Mouse (Mus musculus) MEL (cell line): ENCODE results near the gene Fkbp9. TPM values are rescaled to one million over a fixed set of nuclear protein-coding genes. Genes with fewer than 3 reads are reported as not detected.
A peak's percentile ranks its signal among the peaks of the same experiment; 100 is the strongest.

Source experiments
- DNase-seq: peaks from one replicate; pipeline ENCODE4 v3.0.0; 2011; ENCODE audit warnings: low read depth, low spot score
- H3K27ac ChIP-seq: 2 replicates; pipeline ENCODE4 v1.5.1; 2012; ENCODE audit warnings: low read depth, mild to moderate bottlenecking, control low read depth, low read length, moderate library complexity; ENCODE audit not compliant: control insufficient read depth
- H3K27me3 ChIP-seq, 2 experiments: fragments of 150-350 bp in 1 of 2; sonication (generic) in 1 of 2; 2 replicates each; pipeline ENCODE4 v1.6.1; 2012; ENCODE audit warnings: low read length in 2 of 2, mild to moderate bottlenecking in 2 of 2, improper control_type of control experiment in 1 of 2, moderate library complexity in 1 of 2; ENCODE audit not compliant: insufficient read depth in 2 of 2, control insufficient read depth in 1 of 2
- H3K36me3 ChIP-seq, 2 experiments: 2 replicates each; pipeline ENCODE4 v1.6.1; 2012 to 2014; ENCODE audit warnings: low read length in 2 of 2, improper control_type of control experiment in 1 of 2, inconsistent platforms in 1 of 2, mild to moderate bottlenecking in 1 of 2; ENCODE audit not compliant: insufficient read depth in 2 of 2, control insufficient read depth in 1 of 2
- H3K4me1 ChIP-seq, 2 experiments: fragments of 150-350 bp in 1 of 2; sonication (generic) in 1 of 2; 2 replicates each; pipeline ENCODE4 v1.6.1; 2012; ENCODE audit warnings: low read length in 2 of 2, improper control_type of control experiment in 1 of 2, mild to moderate bottlenecking in 1 of 2; ENCODE audit not compliant: insufficient read depth in 2 of 2, control insufficient read depth in 1 of 2
- H3K4me3 ChIP-seq, 2 experiments: fragments of 150-350 bp in 1 of 2; sonication (generic) in 1 of 2; 2 replicates each; pipeline ENCODE4 v1.5.1; 2012; ENCODE audit warnings: low read depth in 2 of 2, low read length in 2 of 2, mild to moderate bottlenecking in 2 of 2, moderate library complexity in 2 of 2, control low read depth in 1 of 2, improper control_type of control experiment in 1 of 2; ENCODE audit not compliant: control insufficient read depth in 1 of 2, insufficient read depth in 1 of 2
- H3K79me2 ChIP-seq: 2 replicates; pipeline ENCODE4 v1.6.1; 2012; ENCODE audit warnings: mild to moderate bottlenecking, low read length, moderate library complexity; ENCODE audit not compliant: control insufficient read depth, poor library complexity, insufficient read depth
- H3K9ac ChIP-seq: 2 replicates; pipeline ENCODE4 v1.6.1; 2012; ENCODE audit warnings: low read depth, mild to moderate bottlenecking, control low read depth, low read length, moderate library complexity; ENCODE audit not compliant: control insufficient read depth, poor library complexity, severe bottlenecking
- H3K9me3 ChIP-seq: fragments of 150-350 bp; sonication (generic); replicated peaks from 2 replicates; pipeline ENCODE4 v1.6.1; 2012; ENCODE audit warnings: mild to moderate bottlenecking, low read length, improper control_type of control experiment, moderate library complexity; ENCODE audit not compliant: insufficient read depth
- BHLHE40 ChIP-seq: IDR thresholded peaks from 2 replicates; pipeline ENCODE4 v1.6.1; 2012; ENCODE audit warnings: low read depth, mild to moderate bottlenecking, inconsistent platforms, low read length, improper control_type of control experiment, borderline replicate concordance
- E2F4 ChIP-seq: IDR thresholded peaks from 2 replicates; pipeline ENCODE4 v1.6.1; 2011; ENCODE audit warnings: low read depth, low read length, improper control_type of control experiment, borderline replicate concordance
- ELF1 ChIP-seq: IDR thresholded peaks from 2 replicates; pipeline ENCODE4 v1.6.1; 2014; ENCODE audit warnings: low read depth, mild to moderate bottlenecking, inconsistent platforms, low read length, improper control_type of control experiment, moderate library complexity
- EP300 ChIP-seq, 2 experiments: IDR thresholded peaks; 2 replicates each; pipeline ENCODE4 v1.6.1; 2011; ENCODE audit warnings: improper control_type of control experiment in 2 of 2, low read length in 2 of 2, low read depth in 1 of 2, mild to moderate bottlenecking in 1 of 2
- ETS1 ChIP-seq: IDR thresholded peaks from 2 replicates; pipeline ENCODE4 v1.6.1; 2012; ENCODE audit warnings: low read depth, mild to moderate bottlenecking, inconsistent platforms, low read length, improper control_type of control experiment, moderate library complexity
- GATA1 ChIP-seq: IDR thresholded peaks from 2 replicates; pipeline ENCODE4 v1.6.1; 2011; ENCODE audit warnings: low read depth, low read length, improper control_type of control experiment
- JUND ChIP-seq: IDR thresholded peaks from 2 replicates; pipeline ENCODE4 v1.6.1; 2011; ENCODE audit warnings: low read depth, mild to moderate bottlenecking, improper control_type of control experiment, low read length
- MAX ChIP-seq: IDR thresholded peaks from 2 replicates; pipeline ENCODE4 v1.6.1; 2011; ENCODE audit warnings: low read length, improper control_type of control experiment
- MAZ ChIP-seq: IDR thresholded peaks from 2 replicates; pipeline ENCODE4 v1.6.1; 2012; ENCODE audit warnings: low read depth, mild to moderate bottlenecking, inconsistent platforms, low read length, improper control_type of control experiment
- MEF2A ChIP-seq: IDR thresholded peaks from 2 replicates; pipeline ENCODE4 v1.6.1; 2014; ENCODE audit warnings: low read depth, mild to moderate bottlenecking, inconsistent platforms, low read length, improper control_type of control experiment; ENCODE audit not compliant: poor library complexity, insufficient replicate concordance, severe bottlenecking; ENCODE audit errors: extremely low read depth
- MXI1 ChIP-seq: IDR thresholded peaks from 2 replicates; pipeline ENCODE4 v1.6.1; 2011; ENCODE audit warnings: mild to moderate bottlenecking, low read depth, low read length, improper control_type of control experiment
- MYB ChIP-seq: IDR thresholded peaks from 2 replicates; pipeline ENCODE4 v1.6.1; 2011; ENCODE audit warnings: mild to moderate bottlenecking, low read depth, low read length, improper control_type of control experiment
- POLR2AphosphoS2 ChIP-seq: IDR thresholded peaks from 2 replicates; pipeline ENCODE4 v1.6.1; 2011; ENCODE audit warnings: low read length, improper control_type of control experiment
- RCOR1 ChIP-seq: IDR thresholded peaks from 2 replicates; pipeline ENCODE4 v1.6.1; 2012; ENCODE audit warnings: low read depth, mild to moderate bottlenecking, inconsistent platforms, low read length, improper control_type of control experiment
- SIN3A ChIP-seq: IDR thresholded peaks from 2 replicates; pipeline ENCODE4 v1.6.1; 2012; ENCODE audit warnings: low read length, improper control_type of control experiment, inconsistent platforms
- TAL1 ChIP-seq: IDR thresholded peaks from 2 replicates; pipeline ENCODE4 v1.6.1; 2012; ENCODE audit warnings: mild to moderate bottlenecking, inconsistent platforms, low read length, moderate library complexity, mixed read lengths
- TCF12 ChIP-seq: IDR thresholded peaks from 2 replicates; pipeline ENCODE4 v1.6.1; 2014; ENCODE audit warnings: low read depth, mild to moderate bottlenecking, inconsistent platforms, low read length, improper control_type of control experiment, moderate library complexity
- USF1 ChIP-seq: IDR thresholded peaks from 2 replicates; pipeline ENCODE4 v1.6.1; 2014; ENCODE audit warnings: low read depth, mild to moderate bottlenecking, inconsistent platforms, low read length, improper control_type of control experiment, moderate library complexity
- ZC3H11A ChIP-seq: IDR thresholded peaks from 2 replicates; pipeline ENCODE4 v1.6.1; 2012; ENCODE audit warnings: low read depth, mild to moderate bottlenecking, inconsistent platforms, low read length, improper control_type of control experiment
- ZKSCAN1 ChIP-seq: IDR thresholded peaks from 2 replicates; pipeline ENCODE4 v1.6.1; 2012; ENCODE audit warnings: low read depth, mild to moderate bottlenecking, inconsistent platforms, low read length, improper control_type of control experiment, moderate library complexity
- ZMIZ1 ChIP-seq: IDR thresholded peaks from 2 replicates; pipeline ENCODE4 v1.6.1; 2012; ENCODE audit warnings: low read depth, mild to moderate bottlenecking, inconsistent platforms, low read length, improper control_type of control experiment, moderate library complexity
- ZNF384 ChIP-seq: IDR thresholded peaks from 2 replicates; pipeline ENCODE4 v1.6.1; 2012; ENCODE audit warnings: low read depth, mild to moderate bottlenecking, inconsistent platforms, low read length, improper control_type of control experiment
- polyA plus RNA-seq, 2 experiments: library from polyadenylated mRNA; stranded (reverse) in 1 of 2; unstranded in 1 of 2; fragments of >175 nt in 1 of 2; fragments of >200 nt in 1 of 2; gene quantifications; 2 replicates each; pipeline versions ENCODE4 v1.2.1 to v1.2.4; 2012; ENCODE audit warnings: low replicate concordance in 2 of 2, low read depth in 1 of 2; ENCODE audit not compliant: insufficient read length in 2 of 2, insufficient read depth in 1 of 2, missing spikeins in 1 of 2
- total RNA-seq: library from RNA; depleted of rRNA; stranded (reverse); fragments of 300-350 nt; gene quantifications from 2 replicates; pipeline ENCODE4 v1.2.3, GENCODE M21; 2012

Gene Fkbp9
- total and polyA plus RNA-seq, 3 experiments = 3.0 to 19.5 TPM; not detected in 1

- Histone ChIP-seq H3K9me3 (no peaks in the 10 kb centered on the region), H3K4me1 (peaks cover 23 to 27% of the 10 kb centered on the region in 2 experiments)
- TF ChIP-seq RCOR1 = peak; percentile 44
- TF ChIP-seq POLR2AphosphoS2 = no peak
- peak; percentile 20; the same call in 1 of the 2 replicates for TF ChIP-seq TAL1
- TF ChIP-seq TCF12 = peak; percentile 71
- TF ChIP-seq MEF2A = no peak
- TF ChIP-seq MAZ = no peak
- no peak for TF ChIP-seq ZKSCAN1
- no peak for TF ChIP-seq USF1
- TF ChIP-seq SIN3A = peak; percentile 83
- peak; percentile 69; the same call in 1 of the 2 replicates for TF ChIP-seq MAX
- TF ChIP-seq EP300 (IDR thresholded peaks at IDR 0.05; ENCODE audit: low read depth in 1 of 2, low read length in 2 of 2) = peak; percentile 63 to 76
- TF ChIP-seq MXI1 = peak; percentile 80
- TF ChIP-seq MYB = peak; percentile 61
- peak; percentile 65; the same call in 1 of the 2 replicates for TF ChIP-seq ZMIZ1
- no peak for TF ChIP-seq E2F4
- no peak for TF ChIP-seq ZC3H11A
- peak; percentile 79 for TF ChIP-seq ETS1
- 0 out of 2 replicates have a peak, but pooled peaks have one; percentile 48 for TF ChIP-seq ZNF384
- TF ChIP-seq ELF1 = no peak
- TF ChIP-seq BHLHE40 = peak; percentile 57; the same call in 1 of the 2 replicates
- peak; percentile 66; the same call in 1 of the 2 replicates for TF ChIP-seq GATA1
- no peak for TF ChIP-seq JUND
- TF ChIP-seq, all 39 proteins: peak for 13
- peak overlapping the region; percentile 76 for H3K9ac ChIP-seq
- H3K79me2 ChIP-seq = peaks cover 35% of the 10 kb centered on the region
- no peaks in the 10 kb centered on the region for H3K27me3 ChIP-seq
- DNase-seq = peak; percentile 87
- peaks cover 0 to 36% of the 10 kb centered on the region in 2 experiments; a peak in 2 of 4 replicates for H3K36me3 ChIP-seq
- peak overlapping the region; percentile 70 for H3K27ac ChIP-seq
- peak overlapping the region; percentile 78 to 95 for H3K4me3 ChIP-seq
Measured at GRCm38 (mm10) chr6:56923331-56923725, 91.5 kb downstream of the Fkbp9 start.
